Mouse (Mus musculus): Measurements from ENCODE around the gene Slc9a9.

Gene Slc9a9

DNA sequence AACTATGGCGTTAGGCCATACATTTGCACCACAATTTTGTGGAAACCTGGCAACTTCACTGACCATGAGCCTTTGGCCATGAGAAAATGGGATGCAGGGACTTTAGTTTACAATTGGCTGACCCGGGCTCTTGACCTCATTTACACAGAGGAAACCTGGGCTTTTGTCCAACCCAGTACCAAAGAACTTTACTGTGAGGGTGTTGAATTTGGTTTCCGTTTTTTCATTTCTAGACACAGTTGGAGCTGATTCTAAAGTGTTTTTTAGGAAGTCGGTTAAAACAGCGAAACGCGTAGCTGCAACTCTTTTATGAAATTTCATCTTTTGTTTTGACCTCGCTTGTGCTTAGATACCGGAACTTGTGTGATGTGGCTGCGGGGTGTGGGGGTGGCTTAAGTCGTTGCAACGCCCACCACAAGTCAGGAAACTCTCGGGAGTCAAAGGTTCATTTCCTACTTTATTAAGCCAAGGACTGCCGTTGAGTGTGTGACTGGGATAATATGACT lies 402.8 kb downstream of the Slc9a9 start:
- DNase-seq (ENCODE audit: low read depth, low spot score), result peak; percentile 24

DNA sequence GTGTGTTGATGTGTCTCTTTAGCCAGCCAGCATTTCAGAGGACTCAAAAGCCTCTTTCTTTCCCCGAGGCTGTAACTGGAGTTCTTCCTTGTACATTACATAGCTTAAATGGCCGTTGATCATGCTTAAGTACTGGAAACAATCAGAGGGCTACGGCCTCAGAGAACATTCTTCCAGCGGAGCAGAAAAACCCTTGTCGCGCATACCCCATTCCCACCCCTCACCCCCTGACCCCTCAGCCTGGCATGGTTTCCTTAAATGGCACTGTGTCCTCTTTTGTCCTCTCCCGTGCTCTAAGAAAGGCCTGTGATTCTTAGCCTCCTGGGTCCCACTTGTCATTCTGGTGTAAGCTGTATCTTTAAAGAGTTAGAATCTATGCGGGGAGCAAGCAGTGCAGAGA lies 404.0 kb downstream of the Slc9a9 start:
- no peak for DNase-seq (ENCODE audit: low read depth, low spot score)

- DNase-seq (ENCODE audit: low read depth, low spot score), result no peak
Observed at GRCm38 (mm10) chr9:95075856-95076255, 406.1 kb downstream of the Slc9a9 start.

GRCm38 (mm10) chr9:95077938-95078337 lies 408.2 kb downstream of the Slc9a9 start:
- no peak for DNase-seq (ENCODE audit: low read depth, low spot score)

- no peak for DNase-seq (ENCODE audit: low read depth, low spot score)
Observed at GRCm38 (mm10) chr9:95078626-95079025, 408.9 kb downstream of the Slc9a9 start.

GRCm38 (mm10) chr9:95079951-95080350 lies 410.2 kb downstream of the Slc9a9 start:
- no peak for DNase-seq (ENCODE audit: low read depth, low spot score)

DNA sequence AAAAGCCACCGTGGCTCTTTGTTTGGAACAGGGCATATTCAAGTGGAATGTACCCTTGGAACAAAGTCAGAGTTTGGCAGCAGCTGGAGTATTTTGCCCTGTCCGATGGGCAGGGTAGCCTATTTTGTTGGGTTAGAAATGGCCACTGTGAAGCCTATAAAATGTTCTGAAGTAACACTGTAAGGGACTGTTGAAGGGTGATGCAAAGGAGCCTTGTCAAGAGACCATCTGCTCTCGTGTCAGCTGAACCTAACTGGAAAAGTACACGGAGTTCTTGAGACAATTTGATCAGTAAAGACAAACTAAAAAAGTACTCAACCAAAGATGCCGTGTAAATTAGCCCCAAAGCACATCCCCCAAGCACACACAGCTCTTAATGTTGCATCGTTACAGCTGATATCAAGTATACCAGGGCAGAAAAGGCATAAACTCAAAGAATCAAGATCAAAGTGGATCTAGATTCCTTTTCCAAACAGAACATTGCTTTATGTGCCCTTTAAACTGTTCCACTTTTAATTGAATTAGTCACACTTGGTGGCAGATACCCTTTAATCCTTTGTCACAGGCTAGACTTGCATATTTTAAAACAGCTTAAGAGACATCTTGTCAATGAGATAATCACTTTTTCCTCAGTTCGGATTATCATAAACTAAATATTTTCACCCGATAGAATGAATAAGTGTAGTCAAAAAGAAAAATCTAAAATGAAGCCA lies 416.6 kb downstream of the Slc9a9 start:
- DNase-seq (ENCODE audit: low read depth, low spot score), result no peak

- DNase-seq (ENCODE audit: low read depth, low spot score), result no peak
Observed at GRCm38 (mm10) chr9:95088221-95088620, 418.5 kb downstream of the Slc9a9 start.

GRCm38 (mm10) chr9:95089050-95089449 lies 419.3 kb downstream of the Slc9a9 start:
- peak; percentile 54 for DNase-seq (ENCODE audit: low read depth, low spot score)

GRCm38 (mm10) chr9:95096486-95096885 lies 426.8 kb downstream of the Slc9a9 start:
- no peak for DNase-seq (ENCODE audit: low read depth, low spot score)

DNA sequence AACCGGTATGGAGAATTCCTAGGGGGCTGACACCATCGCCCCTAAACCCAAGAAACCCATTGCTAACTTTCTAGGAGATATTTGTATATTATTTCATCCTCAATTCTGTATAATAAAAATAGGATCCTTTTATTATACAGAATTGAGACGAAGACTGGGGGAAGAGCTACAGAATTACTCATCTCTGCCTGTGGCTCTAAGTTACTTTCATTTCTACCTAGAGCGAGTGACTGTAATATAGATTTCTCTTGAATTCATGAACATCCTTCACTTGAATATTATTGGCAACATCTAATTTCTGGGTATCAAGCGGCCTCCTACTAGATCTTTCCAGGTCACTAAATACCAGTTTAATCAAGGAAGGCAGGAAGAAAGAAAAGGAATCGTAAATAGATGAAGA lies 436.1 kb downstream of the Slc9a9 start:
- no peak for DNase-seq (ENCODE audit: low read depth, low spot score)

- no peak for DNase-seq (ENCODE audit: low read depth, low spot score)
Observed at GRCm38 (mm10) chr9:95109799-95110198, 440.1 kb downstream of the Slc9a9 start.

GRCm38 (mm10) chr9:95110768-95111167 lies 441.1 kb downstream of the Slc9a9 start:
- no peak for DNase-seq (ENCODE audit: low read depth, low spot score)

DNA sequence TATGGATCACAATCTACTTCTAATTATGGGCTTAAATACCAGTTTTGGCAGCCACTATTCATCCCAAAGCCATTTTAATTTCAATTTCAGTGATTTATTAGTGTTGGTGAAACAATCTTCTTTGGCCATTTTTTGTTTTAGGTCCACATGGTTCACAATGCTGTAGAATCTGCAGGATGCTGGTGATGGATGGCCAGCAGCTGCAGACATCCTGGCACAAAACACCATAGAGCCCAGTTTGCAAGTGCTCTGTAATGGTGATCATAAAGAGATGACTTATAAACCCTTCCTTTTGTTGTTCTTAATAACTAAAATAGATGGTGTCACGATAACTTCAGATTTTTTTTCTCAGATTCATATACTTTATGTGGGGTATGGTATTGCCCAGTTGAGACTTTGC lies 442.0 kb downstream of the Slc9a9 start:
- DNase-seq (ENCODE audit: low read depth, low spot score), result no peak

GRCm38 (mm10) chr9:95113157-95114135 lies 443.7 kb downstream of the Slc9a9 start:
- DNase-seq (ENCODE audit: low read depth, low spot score), result no peak

DNA sequence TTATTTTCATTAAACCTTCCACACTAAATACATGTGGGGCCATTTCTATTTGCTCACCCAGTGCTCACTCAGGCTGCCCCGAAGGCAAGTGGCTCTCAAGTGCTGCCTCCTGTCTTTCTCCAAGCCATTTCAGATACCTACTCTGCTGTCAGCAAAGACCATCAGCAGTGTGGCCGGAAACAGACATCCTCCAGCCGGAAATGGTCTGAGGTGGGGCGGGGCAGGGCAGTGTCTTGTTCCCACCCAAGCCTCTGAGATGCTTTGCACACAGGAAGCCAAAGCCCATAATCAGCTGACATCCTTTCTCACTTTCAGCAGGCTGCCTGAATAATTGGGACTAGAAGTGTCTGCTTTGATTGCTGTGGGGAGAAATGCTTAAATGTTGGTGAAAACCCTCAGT lies 450.4 kb downstream of the Slc9a9 start:
- DNase-seq (ENCODE audit: low read depth, low spot score), result peak; percentile 34

- DNase-seq (ENCODE audit: low read depth, low spot score), result peak; percentile 32
Observed at GRCm38 (mm10) chr9:95121151-95121835, 451.6 kb downstream of the Slc9a9 start.

DNA sequence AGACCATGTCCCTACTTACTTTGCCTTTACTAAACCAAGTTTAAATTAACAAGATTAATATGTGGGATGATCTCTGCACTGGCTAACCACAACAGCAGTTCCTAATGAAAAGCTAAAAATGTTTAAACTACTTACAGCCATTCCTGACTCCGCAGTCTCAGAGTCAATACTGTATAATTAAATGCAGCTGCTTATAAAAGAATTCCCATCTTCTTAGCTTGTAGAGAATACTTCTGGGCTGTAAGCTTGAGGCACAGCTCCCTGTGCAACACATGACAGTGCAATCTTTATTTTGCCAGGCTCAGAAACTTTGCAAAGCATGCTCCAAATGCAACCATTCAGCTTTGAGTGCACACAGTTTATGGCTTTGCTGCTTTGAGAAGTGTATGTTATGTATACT lies 456.0 kb downstream of the Slc9a9 start:
- DNase-seq (ENCODE audit: low read depth, low spot score), result no peak

DNA sequence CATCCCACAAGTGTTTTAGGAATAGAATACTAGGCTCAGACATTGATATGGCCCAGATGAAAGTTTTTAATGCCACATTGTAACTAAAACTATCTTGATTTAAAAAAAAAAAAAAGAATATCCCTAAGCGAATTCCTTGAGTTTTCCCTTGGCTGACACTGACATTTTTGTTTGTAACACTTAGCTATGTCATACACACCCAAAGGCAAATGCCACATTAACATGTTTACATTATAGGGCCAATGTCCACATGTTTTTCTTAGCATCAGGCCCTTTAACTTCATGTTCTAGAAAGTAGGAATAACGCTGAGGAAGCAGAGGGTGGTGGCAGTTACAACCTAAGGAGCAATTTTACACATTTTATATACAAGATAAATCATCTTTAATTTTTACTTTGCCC lies 458.1 kb downstream of the Slc9a9 start:
- no peak for DNase-seq (ENCODE audit: low read depth, low spot score)

DNA sequence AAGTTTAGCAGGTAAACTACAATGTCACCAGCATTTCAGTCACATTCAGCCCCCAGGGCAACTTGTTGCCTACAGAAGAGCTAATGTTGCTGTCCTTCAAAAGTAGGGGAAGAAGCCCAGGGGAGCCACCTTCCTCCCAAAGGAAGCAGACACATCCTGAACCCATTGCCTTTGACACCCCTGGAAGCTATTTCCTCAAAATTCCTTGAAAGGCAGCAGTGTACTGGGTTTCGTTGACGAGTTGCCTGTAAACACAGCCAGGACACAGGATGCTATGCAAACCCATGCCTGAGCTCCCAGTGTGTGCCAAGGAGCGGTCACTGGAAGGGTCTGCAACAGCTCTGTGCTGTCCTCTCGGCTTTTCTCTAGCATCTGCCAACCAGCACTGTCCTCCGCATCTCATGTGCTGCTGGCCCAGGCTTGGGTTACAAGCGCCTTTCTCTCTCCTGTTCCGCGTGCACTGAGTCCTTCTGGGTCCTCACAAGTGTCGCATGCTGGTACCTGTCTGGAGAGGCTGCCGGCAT lies 479.6 kb downstream of the Slc9a9 start:
- no peak for DNase-seq (ENCODE audit: low read depth, low spot score)

- DNase-seq (ENCODE audit: low read depth, low spot score), result no peak
Observed at GRCm38 (mm10) chr9:95150096-95150495, 480.4 kb downstream of the Slc9a9 start.

DNA sequence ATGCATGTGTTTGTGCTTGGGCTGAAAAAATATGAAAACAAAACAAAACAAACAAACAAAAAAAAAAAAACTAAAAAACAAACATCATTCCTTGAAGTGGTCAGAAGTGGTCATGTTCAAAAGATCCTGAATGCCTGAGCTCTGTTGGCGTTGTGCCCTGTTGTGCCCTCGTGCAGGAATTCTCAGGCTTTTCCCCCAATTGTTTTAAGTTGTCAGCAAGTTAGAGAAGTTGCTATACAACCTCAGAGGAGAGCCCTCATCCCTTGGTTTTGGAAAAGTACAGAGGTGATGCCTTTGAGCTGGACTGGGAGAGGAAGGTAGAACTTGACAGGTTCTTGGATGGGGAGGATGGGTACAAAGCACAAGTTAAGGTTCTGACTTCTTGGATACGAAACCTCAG lies 480.9 kb downstream of the Slc9a9 start:
- DNase-seq (ENCODE audit: low read depth, low spot score), result no peak
